Mouse (Mus musculus): Measurements from ENCODE around the gene Bsn. TPM values are rescaled to one million over a fixed set of nuclear protein-coding genes. Genes with fewer than 3 reads are reported as not detected.
A peak's percentile ranks its signal among the peaks of the same experiment; 100 is the strongest.

The Bsn gene
- 100 to 1,000 TPM; 208 to 264 (median 232) TPM for total RNA-seq (2022)

DNA sequence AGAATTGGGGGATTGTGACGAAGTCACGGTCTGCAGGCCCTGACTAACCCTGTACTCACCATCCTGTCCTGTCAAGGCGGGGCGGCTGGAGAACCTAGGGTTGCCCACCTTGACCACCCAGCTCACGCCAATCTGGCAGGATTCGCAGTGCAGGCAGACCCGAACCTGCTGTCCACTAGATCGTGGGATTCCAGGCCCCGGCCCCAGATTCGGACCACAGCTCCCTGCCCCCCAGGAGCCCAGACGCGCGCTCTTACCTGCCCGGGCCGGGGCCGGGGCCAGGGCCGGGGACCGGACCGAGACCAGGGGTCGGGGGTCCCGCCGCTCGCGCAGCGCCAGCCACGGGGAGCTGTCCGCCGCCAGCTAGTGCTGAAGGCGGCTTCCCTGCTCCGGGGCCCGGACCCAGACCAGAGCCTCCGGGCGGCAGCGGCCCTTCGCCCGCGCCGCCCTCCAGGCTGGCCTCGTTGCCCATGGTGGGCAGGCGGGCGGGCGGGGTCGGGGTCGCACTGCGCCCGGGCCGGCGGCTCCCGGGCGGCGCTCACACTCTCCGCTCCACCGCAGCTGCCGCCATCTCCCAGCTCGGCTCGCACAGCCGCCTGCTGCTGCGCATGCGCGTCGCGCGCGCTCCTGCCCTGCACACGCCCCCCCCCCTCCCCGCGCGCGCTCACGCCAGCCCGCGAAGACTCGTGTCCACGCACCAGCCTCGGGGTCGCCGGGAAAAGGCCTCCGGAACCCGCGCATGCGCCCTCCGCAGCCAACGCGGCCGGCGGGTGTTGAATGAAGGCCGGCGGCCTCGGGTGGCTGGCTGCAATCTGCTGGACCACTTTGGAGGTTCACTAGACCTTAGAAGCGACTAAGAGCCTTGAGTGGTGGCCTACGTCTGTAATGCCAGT, at the start of gene Bsn:
Gene Bsn, minus strand, starts transcription at position 598 of the 893 bp plus-strand sequence.
- peak; percentile 67 to 72 for DNase-seq (ENCODE audit: low spot score in 2 of 2)

GRCm38 (mm10) chr9:108239951-108240350, 49.8 kb upstream of the Bsn start:
- no peak for DNase-seq (ENCODE audit: low spot score in 2 of 2)

GRCm38 (mm10) chr9:108238831-108239230, 48.6 kb upstream of the Bsn start:
- DNase-seq (ENCODE audit: low spot score in 2 of 2): no peak

DNA sequence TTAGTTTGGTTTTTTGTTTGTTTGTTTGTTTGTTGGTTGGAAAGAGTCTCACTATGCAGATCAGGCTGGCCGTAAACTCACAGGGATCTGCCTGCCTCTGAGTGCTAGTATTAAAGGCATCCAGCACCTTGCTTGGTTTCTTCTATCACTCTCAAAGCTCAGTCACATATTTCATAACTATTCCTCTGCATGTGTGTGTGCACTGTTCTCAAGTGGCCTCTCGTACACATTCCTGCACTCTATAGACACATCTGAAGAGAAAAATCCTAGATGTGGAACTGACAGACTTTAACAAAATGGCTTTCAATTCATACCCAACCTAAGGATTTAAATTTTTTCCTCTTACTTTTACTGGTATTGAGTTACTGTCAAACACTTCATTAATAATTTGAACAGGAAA, 48.2 kb upstream of the Bsn start:
- DNase-seq (ENCODE audit: low spot score in 2 of 2): no peak

DNA sequence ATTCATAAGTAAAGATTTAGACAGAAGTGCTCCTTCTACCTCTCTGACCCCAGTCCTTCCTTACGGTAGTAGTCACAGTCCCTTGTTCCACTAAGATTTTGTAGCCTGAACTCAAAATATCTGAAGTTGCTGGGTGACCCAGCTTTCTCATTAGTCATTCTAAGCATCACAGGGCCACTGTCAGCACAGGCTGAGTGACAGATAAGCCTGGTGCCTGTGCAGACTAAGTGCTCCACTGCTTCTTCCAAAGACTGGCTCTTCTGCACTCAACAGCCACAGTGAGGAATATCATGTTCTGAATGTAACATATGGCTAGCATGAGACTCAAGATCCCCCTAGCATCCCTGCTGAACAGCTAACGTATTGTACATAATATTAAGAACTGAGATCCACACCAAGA, 44.5 kb upstream of the Bsn start:
- no peak for DNase-seq (ENCODE audit: low spot score in 2 of 2)

GRCm38 (mm10) chr9:108232908-108233307, 42.7 kb upstream of the Bsn start:
- no peak for DNase-seq (ENCODE audit: low spot score in 2 of 2)

- no peak for DNase-seq (ENCODE audit: low spot score in 2 of 2)
These were observed 37.9 kb upstream of the Bsn start for GRCm38 (mm10) chr9:108227911-108228649.

- DNase-seq (ENCODE audit: low spot score in 2 of 2): no peak
These were observed 35.0 kb upstream of the Bsn start for GRCm38 (mm10) chr9:108225166-108225565.

DNA sequence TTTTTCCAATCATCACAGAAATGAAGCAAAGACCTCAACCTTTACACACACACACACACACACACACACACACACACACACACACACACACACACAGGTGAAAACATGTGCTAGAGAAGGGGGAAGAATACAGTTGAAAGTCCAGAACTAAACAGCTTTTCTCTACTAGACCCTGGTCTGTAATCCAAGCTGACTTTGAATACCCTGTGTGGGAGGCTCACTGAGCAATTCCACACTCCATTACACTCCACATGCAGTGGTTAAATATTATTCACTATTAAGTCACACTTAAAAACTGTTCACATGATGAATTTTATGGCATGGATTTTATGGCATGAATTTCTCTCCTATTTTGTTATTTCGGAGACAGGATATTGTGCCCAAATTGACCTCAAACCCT, 33.4 kb upstream of the Bsn start:
- DNase-seq (ENCODE audit: low spot score in 2 of 2): no peak

DNA sequence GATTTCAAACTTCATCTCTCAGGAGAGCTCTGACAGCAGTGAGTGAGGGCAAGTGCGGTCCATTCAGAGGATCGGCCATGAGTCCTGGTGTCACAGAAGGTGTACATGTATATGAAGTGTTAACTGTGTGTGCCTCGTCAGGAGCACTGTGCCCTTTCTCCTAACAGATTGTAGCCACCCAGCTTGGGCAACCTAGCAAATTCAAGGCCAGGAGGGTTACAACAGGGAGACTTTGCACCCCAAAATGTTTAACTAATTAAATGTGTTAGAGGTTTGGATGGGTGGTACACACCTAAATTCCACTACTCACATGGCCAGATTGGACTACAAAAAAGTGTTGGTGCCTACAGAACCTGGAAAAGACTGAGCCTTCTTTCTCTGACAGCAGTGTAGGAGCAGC, 31.4 kb upstream of the Bsn start:
- no peak for DNase-seq (ENCODE audit: low spot score in 2 of 2)

- peak in 1 of 2 experiments; percentile 58 for DNase-seq (ENCODE audit: low spot score in 2 of 2)
These were observed 30.2 kb upstream of the Bsn start for GRCm38 (mm10) chr9:108220380-108220774.

DNA sequence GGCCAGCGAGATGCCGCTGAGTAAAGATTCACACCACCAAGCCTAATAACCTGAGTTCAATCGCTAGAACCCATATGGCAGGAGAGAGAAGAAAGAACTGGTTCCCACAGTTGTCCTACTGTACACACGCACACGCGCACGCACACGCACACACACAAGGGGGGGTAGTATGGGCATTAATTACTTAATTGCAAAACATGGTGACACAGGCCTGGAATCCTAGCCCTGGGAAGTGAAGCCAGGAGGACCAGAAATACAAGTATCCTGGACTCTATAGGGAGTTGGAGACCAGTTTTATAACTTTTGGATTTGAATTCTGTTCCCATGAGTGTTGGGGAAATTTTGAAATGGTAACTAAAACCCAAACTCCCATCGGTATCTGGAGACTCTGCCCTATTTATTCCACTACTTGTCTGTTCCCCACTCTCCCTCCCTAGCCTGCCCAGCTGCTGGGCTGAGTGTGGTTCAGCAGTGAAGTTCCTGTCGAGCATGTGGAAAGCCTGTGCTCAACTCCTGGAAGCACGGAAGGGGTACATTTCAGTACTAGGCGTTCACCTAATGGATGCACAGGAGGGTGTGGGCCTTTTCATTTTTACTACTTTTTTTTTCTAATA, 29.7 kb upstream of the Bsn start:
- DNase-seq (ENCODE audit: low spot score in 2 of 2): no peak

- no peak for DNase-seq (ENCODE audit: low spot score in 2 of 2)
These were observed 27.9 kb upstream of the Bsn start for GRCm38 (mm10) chr9:108217936-108218543.

DNA sequence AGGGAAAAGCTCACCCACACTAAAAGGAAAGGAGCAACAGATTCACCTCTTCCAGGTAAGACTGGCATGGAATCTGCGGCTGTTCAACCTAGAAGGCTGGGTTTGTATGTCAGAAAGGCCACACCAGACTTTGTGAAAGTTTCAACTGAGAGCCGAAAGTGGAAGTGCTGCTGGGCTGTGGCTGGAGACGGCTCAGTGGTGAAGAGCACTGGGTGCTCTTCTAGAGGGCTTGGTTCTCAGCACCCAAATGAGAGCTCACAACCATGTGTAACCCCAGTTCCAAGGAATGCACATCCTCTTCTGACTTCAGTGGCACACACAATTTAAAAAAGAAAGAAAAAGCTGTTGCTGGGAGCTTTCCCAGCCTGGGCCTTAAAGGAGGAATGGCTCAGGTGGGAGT, 27.2 kb upstream of the Bsn start:
- DNase-seq (ENCODE audit: low spot score in 2 of 2): no peak

DNA sequence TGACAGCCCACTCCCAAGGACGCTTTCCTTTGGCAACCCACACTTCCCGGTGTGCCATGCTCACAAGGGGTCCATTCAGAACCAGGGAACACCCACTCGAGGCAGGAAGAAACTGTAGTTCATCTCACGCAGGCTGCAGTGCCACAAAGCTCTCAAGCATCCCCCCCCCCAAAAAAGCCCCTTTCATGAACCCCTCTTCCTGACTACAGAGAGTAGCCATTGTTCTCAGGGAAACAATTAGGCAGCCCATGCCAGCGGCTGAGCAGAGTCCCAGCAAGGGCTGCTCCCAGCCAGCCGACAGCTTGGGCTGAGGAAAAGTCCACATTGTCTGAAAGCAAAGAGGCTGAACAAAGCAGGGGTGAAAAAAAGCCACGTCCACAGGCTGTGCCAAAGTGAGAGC, 22.9 kb upstream of the Bsn start:
- peak in 1 of 2 experiments; percentile 30 for DNase-seq (ENCODE audit: low spot score in 2 of 2)

- DNase-seq (ENCODE audit: low spot score in 2 of 2): no peak
These were observed 22.2 kb upstream of the Bsn start for GRCm38 (mm10) chr9:108212426-108212825.

- DNase-seq (ENCODE audit: low spot score in 2 of 2): peak in 1 of 2 experiments; percentile 69
These were observed 15.4 kb upstream of the Bsn start for GRCm38 (mm10) chr9:108205571-108205901.

GRCm38 (mm10) chr9:108204884-108205570, 14.8 kb upstream of the Bsn start:
- DNase-seq (ENCODE audit: low spot score in 2 of 2): no peak

- no peak for DNase-seq (ENCODE audit: low spot score in 2 of 2)
These were observed 12.8 kb upstream of the Bsn start for GRCm38 (mm10) chr9:108203015-108203414.

GRCm38 (mm10) chr9:108202169-108202568, 12.0 kb upstream of the Bsn start:
- no peak for DNase-seq (ENCODE audit: low spot score in 2 of 2)

- peak; percentile 60 to 95 for DNase-seq (ENCODE audit: low spot score in 2 of 2)
These were observed 11.0 kb upstream of the Bsn start for GRCm38 (mm10) chr9:108201160-108201559.

Measured in left cerebral cortex, adult 8-10 months (tissue).